Mouse (Mus musculus) spleen, adult 2 months (tissue): Measurements from ENCODE around the gene Sctr. TPM values are rescaled to one million over a fixed set of nuclear protein-coding genes. Genes with fewer than 3 reads are reported as not detected.
A peak's percentile ranks its signal among the peaks of the same experiment; 100 is the strongest.

Source experiments
- DNase-seq, 2 experiments: peaks; one replicate each; pipeline versions ENCODE4 v3.0.0 to v3.0.0-alpha.2; 2012 to 2021; ENCODE audit warnings: low spot score in 2 of 2, low read depth in 1 of 2
- H3K27ac ChIP-seq: fragments of 200-500 bp; 2 replicates; pipeline ENCODE4 v1.5.1; 2012; ENCODE audit warnings: low read length, inconsistent platforms; ENCODE audit not compliant: insufficient read depth
- H3K27me3 ChIP-seq: fragments of 200-500 bp; 2 replicates; pipeline ENCODE4 v1.6.1; 2012; ENCODE audit warnings: mild to moderate bottlenecking, moderate library complexity, low read length, inconsistent platforms; ENCODE audit not compliant: control insufficient read depth, insufficient read depth
- H3K36me3 ChIP-seq: fragments of 200-500 bp; 2 replicates; pipeline ENCODE4 v1.6.1; 2012; ENCODE audit warnings: mild to moderate bottlenecking, low read length, inconsistent platforms; ENCODE audit not compliant: control insufficient read depth, insufficient read depth
- H3K4me1 ChIP-seq: fragments of 200-500 bp; 2 replicates; pipeline ENCODE4 v1.6.1; 2011; ENCODE audit warnings: inconsistent platforms; ENCODE audit not compliant: control insufficient read depth, insufficient read depth, insufficient read length
- H3K4me3 ChIP-seq: fragments of 200-500 bp; 2 replicates; pipeline ENCODE4 v1.5.1; 2011; ENCODE audit warnings: mild to moderate bottlenecking, inconsistent platforms; ENCODE audit not compliant: insufficient read depth, insufficient read length; ENCODE audit errors: extremely low read depth
- CTCF ChIP-seq: fragments of 200-500 bp; IDR thresholded peaks from 2 replicates; pipeline ENCODE4 v1.5.1; 2011; ENCODE audit warnings: mild to moderate bottlenecking, inconsistent platforms; ENCODE audit not compliant: insufficient read depth, insufficient read length, insufficient replicate concordance; ENCODE audit errors: extremely low read depth
- POLR2A ChIP-seq: fragments of 200-500 bp; IDR thresholded peaks from 2 replicates; pipeline ENCODE4 v1.6.1; 2011; ENCODE audit warnings: low read depth, low read length, inconsistent platforms
- WGBS: fragments of 180-500 bp; shearing (Covaris S2); methylation state at CpG from one replicate; pipeline ENCODE4 v1.1.7; 2018; 5-methylcytosine and 5-hydroxymethylcytosine counted together
- polyA plus RNA-seq: library from polyadenylated mRNA; depleted of rRNA; stranded (reverse); fragments of >200 nt; gene quantifications from 2 replicates; pipeline ENCODE4 v1.2.3, GENCODE M21; 2012

Sctr gene
- polyA plus RNA-seq, 1 experiment = 0.08 TPM

- 84% methylated on average over 2 of the region's 2 CpGs for WGBS
These were observed 9.5 kb downstream of the Sctr start for GRCm38 (mm10) chr1:120016240-120016639.

DNA sequence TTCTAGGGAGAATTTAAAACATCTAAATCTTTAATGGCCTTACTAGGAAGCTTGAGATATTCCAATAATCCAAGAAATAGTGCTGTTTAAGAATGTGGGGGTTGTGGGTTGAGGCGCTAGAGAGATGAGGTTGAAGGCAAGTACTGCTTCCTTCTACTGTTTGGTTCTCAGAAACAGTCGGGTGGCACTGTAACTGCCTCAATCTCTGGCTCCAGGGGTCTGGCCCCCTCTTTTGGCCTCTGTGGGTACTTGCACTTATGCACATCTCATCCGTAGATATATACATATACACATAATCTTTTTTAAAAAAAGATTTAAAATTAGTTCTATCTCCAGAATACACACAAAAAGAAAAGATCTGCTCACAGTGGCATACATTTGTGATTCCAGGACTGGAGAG is 12.2 kb downstream of the Sctr start:
- Histone ChIP-seq H3K27me3 (no peaks in the 10 kb centered on the region), H3K4me1 (peaks cover 2% of the 10 kb centered on the region; the same call in 1 of the 2 replicates), H3K27ac (no peak overlapping the region), H3K36me3 (no peaks in the 10 kb centered on the region), H3K4me3 (no peak overlapping the region)
- DNase-seq = no peak
- no peak for TF ChIP-seq CTCF
- TF ChIP-seq POLR2A = no peak
- 65% methylated on average over 3 of the region's 3 CpGs for WGBS

More at GRCm38 (mm10) chr1:120016240-120016639, 9.5 kb downstream of the Sctr start:
- no peaks in the 10 kb centered on the region for H3K36me3 ChIP-seq
- DNase-seq = no peak
- no peak overlapping the region for H3K27ac ChIP-seq
- no peak for TF ChIP-seq POLR2A
- no peak for TF ChIP-seq CTCF
- H3K4me1 ChIP-seq = peaks cover 2% of the 10 kb centered on the region; the same call in 1 of the 2 replicates
- H3K27me3 ChIP-seq = no peaks in the 10 kb centered on the region
- H3K4me3 ChIP-seq = no peak overlapping the region

- TF ChIP-seq POLR2A = no peak
- no peak for TF ChIP-seq CTCF
- no peaks in the 10 kb centered on the region for H3K36me3 ChIP-seq
- WGBS = 45% methylated on average over 12 of the region's 12 CpGs
- H3K4me1 ChIP-seq = peaks cover 2% of the 10 kb centered on the region; the same call in 1 of the 2 replicates
- DNase-seq = peak in 1 of 2 experiments; percentile 4
- H3K4me3 ChIP-seq = no peak overlapping the region
- H3K27ac ChIP-seq = 0 out of 2 replicates have a peak overlapping the region, but pooled peaks have one; percentile 28
- H3K27me3 ChIP-seq = no peaks in the 10 kb centered on the region
These were observed 12.7 kb downstream of the Sctr start for GRCm38 (mm10) chr1:120019428-120019827.

DNA sequence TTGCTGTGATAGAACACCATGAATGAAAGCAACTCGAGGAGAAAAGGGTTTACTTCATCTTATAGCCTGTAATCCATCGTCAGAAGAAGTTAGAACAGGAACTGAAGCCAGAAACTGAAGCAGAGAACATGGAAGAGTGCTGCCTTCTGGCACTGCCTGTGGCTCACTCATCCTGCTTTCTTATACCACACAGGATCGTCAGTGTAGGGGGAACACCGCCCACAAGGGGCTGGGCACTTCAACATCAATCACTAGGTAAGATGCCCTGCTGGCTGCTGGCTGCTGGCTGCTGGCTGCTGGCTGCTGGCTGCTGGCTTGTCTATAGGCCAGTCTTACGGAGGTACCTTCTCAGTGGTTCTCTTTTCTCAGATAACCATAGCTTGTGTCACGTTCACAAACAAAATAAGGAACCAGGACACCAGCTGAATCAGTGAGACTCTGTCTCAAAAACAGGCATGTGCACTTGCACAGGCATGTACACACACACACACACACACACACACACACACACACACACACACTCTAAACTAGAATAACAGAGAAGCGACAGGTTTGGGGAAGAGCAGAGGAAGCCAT is 13.7 kb downstream of the Sctr start:
- DNase-seq = no peak
- Histone ChIP-seq H3K36me3 (no peaks in the 10 kb centered on the region), H3K4me3 (no peak overlapping the region), H3K4me1 (peaks cover 2% of the 10 kb centered on the region; the same call in 1 of the 2 replicates), H3K27me3 (no peaks in the 10 kb centered on the region), H3K27ac (no peak overlapping the region)
- TF ChIP-seq POLR2A (no peak), CTCF (no peak)
- WGBS = 55% methylated on average over 7 of the region's 7 CpGs

DNA sequence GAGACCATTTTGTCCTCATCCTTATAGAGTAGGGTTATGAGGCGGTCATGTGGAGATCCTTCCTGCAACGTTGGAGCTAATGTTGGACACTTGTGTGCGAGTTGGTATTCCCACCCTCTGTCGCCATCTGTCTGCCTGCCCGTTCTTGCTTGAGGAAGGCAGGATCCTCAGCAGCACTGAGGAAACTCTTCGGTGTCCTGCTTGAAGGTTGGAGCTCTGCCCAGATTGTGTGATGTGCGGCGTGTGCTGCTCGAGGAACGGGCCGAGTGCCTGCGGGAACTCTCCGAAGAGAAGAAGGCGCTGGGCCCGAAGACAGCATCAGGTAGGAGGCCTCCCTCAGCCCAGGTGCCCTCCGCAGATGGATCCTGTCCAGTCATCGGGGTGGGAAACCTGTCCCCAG is 15.3 kb downstream of the Sctr start:
- no peak for TF ChIP-seq CTCF
- no peak for TF ChIP-seq POLR2A
- Histone ChIP-seq H3K4me3 (no peak overlapping the region), H3K4me1 (peaks cover 2% of the 10 kb centered on the region; the same call in 1 of the 2 replicates), H3K36me3 (no peaks in the 10 kb centered on the region), H3K27ac (no peak overlapping the region), H3K27me3 (no peaks in the 10 kb centered on the region)
- no peak for DNase-seq
- 91% methylated on average over 17 of the region's 17 CpGs for WGBS

DNA sequence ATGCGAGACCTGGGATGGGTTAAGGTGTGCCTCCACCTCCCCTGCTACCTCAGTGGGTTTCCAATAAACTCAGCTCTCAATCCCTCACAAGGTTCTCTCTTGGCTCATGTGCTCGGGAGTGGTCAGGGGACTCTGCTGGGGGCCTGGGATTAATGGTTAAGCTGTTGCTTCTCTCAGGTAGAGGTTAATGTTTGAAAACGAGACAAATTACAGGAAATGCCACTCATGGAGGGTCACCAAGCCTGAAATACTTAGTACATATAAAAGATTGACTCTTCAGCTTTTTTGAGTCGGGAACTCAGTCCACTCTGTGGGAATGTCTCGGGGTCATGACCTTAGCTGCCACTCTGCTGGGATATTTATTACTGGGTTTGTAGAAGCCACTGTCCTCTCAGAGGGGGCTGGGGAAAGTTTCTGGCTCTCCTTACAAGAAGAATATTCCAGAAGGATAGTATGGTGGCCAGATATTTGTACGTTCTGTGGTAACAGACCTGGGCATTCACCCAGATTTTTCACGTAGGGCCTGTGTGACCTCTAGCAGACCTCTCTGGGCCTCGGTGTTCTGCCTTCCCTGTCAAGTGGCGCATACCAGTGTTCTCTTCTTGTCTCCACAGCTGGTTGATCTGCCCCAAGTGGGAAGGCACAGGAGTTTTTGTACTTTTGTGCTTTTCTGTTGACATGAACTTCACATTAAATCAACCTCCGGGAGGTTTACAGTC is 17.8 kb downstream of the Sctr start:
- no peak overlapping the region for H3K4me3 ChIP-seq
- H3K27ac ChIP-seq = no peak overlapping the region
- no peaks in the 10 kb centered on the region for H3K36me3 ChIP-seq
- no peaks in the 10 kb centered on the region for H3K27me3 ChIP-seq
- 80% methylated on average over 10 of the region's 10 CpGs for WGBS
- no peak for DNase-seq
- H3K4me1 ChIP-seq = no peaks in the 10 kb centered on the region
- TF ChIP-seq CTCF (no peak), POLR2A (no peak)

GRCm38 (mm10) chr1:120025050-120025439 is 18.4 kb downstream of the Sctr start:
- 22% methylated on average over 2 of the region's 2 CpGs for WGBS
- H3K4me1 ChIP-seq = no peaks in the 10 kb centered on the region
- TF ChIP-seq POLR2A (no peak), CTCF (no peak)
- H3K27me3 ChIP-seq = no peaks in the 10 kb centered on the region
- H3K36me3 ChIP-seq = no peaks in the 10 kb centered on the region
- no peak for DNase-seq
- no peak overlapping the region for H3K4me3 ChIP-seq
- H3K27ac ChIP-seq = no peak overlapping the region
